Mouse (Mus musculus) neural tube, postnatal 0 days (tissue): ENCODE data around the gene Grap. TPM values are rescaled to one million over a fixed set of nuclear protein-coding genes. Genes with fewer than 3 reads are reported as not detected.

Source experiments
- polyA plus RNA-seq: library from polyadenylated mRNA; unstranded; fragments of >200 nt; fragmentation: Nextera tagmentation; extraction: Ambion mirVana; gene quantifications from 2 replicates; pipeline ENCODE4 v1.2.1, GENCODE M21; 2015

Grap gene
- polyA plus RNA-seq, result 8.9 and 10.3 TPM in 2 replicates

DNA sequence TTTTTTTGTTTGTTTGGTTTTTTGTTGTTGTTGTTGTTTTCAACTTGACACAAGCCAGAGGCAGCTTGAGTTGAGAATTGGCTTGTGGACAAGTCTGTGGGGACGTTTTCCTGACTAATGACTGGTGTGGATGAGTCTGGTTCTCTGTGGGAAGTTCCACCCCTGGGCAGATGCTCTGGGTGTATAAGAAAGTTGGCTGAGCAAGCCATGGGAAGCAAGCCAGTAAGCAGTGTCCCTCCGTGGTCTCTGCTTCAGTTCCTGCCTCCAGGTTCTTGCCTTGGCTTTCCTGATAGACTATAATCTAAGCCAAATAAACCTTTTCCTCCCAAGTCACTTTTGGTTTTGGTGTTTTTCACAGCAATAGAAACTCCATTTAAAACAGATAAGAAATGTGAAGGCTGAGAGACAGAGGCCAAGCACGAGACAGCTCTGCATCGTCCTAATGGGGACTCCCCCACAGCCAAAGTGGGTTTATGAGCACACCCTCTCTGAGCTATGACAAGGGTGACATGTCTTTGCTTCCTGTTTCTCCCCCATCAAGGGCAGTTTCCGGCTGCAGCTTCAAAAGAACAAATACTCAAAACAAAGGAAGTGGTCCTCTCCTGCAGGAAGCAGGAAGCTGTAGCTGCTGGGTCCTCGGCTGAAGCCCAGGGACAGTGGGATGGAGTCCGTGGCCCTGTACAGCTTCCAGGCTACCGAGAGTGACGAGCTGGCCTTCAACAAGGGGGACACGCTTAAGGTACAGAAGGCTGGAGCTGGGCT, at the start of gene Grap:
TSS of gene Grap (plus strand) at position 580 of the 762 bp plus-strand sequence.

DNA sequence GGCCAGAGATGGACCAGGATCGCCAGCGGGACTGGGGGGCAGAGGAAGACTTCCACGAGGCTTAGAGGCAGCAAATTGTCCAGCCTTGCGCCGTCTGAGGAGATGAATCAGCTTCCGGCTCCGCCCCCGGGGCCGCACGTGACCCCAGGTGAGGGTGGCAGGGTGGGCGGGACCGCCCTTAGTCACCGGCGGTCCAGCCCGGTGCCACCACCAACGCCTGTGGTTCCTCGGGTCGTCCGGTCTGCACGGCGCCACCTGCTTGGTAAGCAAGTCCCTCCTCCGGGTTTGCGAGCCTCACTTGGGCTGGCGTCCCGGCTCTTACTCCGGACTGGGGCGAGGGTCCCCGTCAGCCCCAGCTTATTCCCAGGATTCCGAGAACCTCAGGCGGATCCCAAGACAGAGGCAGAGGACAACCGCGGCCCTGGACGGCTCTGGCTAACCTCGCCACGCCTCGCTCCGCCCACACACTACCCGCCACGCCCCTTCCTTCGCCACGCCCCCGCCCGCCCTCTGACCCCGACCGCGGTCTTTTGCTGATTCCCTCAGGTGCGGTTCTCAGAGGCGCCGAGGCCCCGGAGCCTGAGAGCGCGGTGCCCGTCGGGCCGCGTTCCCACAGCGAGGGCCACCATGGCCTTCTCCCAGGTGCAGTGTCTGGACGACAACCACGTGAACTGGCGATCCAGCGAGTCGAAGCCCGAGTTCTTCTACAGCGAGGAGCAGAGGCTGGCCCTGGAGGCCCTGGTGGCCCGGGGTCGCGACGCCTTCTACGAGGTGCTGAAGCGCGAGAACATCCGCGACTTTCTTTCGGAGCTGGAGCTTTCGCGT, 31.1 kb downstream of the Grap start, which contains the start of gene Fam83g:
TSS of gene Fam83g (plus strand) at position 185 of the 825 bp plus-strand sequence.

DNA sequence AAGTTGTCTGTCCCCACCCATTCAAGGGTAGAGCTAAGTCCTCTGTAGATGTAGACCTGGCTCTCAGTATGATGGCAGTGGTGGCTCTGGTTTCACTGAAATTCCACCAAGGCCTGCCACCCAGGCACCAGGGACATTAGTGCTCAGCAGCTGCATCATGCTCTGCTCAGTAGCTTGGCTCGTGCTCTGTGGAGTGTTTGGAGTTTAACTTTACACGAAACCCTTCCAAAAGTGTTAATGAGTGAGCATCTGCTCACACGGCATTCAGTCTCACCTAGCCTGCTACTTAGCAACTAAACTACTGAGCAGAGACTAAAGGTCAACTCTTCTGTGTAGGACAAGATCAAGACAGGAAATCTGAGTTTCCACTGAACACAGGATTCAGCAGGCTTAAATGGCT, 67.6 kb downstream of the Grap start, which contains the start of gene Slc5a10:
TSS of gene Slc5a10 (minus strand) at position 191 of the 400 bp plus-strand sequence.

Other genes starting within 250 kb of the Grap start
- gene Rnf112, start 199.1 kb upstream of the Grap start, polyA plus RNA-seq, result 28.7 and 33.7 TPM in 2 replicates
- gene Mfap4, start 167.8 kb upstream of the Grap start, polyA plus RNA-seq, result 48.4 and 50.0 TPM in 2 replicates
- gene Mapk7, start 158.9 kb upstream of the Grap start, polyA plus RNA-seq, result 40.2 and 45.9 TPM in 2 replicates
- gene B9d1, start 148.1 kb upstream of the Grap start, polyA plus RNA-seq, result 26.9 and 32.8 TPM in 2 replicates
- gene Epn2, start 73.6 kb upstream of the Grap start, polyA plus RNA-seq, result 55.9 and 65.5 TPM in 2 replicates
- 0.03 and 0.08 TPM in 2 replicates for gene Fam83g, start 30.8 kb downstream of the Grap start, polyA plus RNA-seq
- gene Slc5a10, start 67.6 kb downstream of the Grap start, polyA plus RNA-seq, result 0.15 TPM in 1 of 2 replicates, not detected in the other
- 36.1 and 39.7 TPM in 2 replicates for gene Prpsap2, start 108.8 kb downstream of the Grap start, polyA plus RNA-seq
- gene Ulk2, start 201.8 kb downstream of the Grap start, polyA plus RNA-seq, result 27.9 and 29.8 TPM in 2 replicates